Mouse (Mus musculus) MN1 (cell line): ENCODE results near the gene Ldb3.

Experiments used
- DNase-seq: peaks from one replicate; pipeline ENCODE4 v3.0.0-alpha.2; 2016; ENCODE audit warnings: low spot score

The Ldb3 gene

GRCm38 (mm10) chr14:34588498-34588897, at the start of gene Ldb3:
Gene Ldb3, minus strand, starts transcription at chr14:34588682.
- no peak for DNase-seq

DNA sequence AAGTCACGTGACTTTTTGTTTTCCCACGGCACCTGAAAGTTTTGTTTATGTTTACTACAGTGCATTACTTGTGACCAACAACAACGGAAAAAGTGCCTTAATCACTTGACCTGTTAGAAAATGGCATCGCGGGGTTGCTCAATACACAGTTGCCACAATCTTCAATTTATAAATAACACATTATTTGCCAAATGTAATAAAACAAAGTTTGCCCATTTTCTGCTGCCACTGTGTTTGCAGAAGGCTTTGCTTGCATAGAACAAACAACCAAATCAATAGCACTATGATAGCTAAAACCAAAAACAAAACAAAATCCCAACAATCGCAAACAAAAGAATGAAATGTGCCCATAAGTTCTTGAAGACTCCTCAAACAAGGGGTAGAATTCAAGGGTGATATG, 47.2 kb upstream of the Ldb3 start:
- DNase-seq: no peak

DNA sequence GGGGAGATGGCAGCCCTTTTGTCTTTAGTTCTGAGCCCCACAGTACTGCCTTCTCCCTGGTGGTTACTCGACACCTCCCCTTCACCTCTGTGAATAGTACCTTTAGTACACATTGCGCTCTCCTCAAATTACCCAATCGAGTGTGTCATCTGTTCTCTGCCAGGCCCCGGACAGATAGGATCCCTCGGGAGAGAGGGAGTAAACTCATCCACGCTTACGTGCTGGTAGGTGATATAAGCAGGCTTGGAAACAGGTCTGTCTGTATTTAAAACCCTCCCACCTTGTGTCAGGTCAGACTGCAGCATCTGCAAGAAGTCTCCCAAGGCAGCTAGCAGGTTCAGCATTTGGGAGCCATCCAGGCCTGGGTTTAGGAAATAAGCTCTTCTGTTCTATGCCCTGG, 46.7 kb upstream of the Ldb3 start:
- no peak for DNase-seq

DNA sequence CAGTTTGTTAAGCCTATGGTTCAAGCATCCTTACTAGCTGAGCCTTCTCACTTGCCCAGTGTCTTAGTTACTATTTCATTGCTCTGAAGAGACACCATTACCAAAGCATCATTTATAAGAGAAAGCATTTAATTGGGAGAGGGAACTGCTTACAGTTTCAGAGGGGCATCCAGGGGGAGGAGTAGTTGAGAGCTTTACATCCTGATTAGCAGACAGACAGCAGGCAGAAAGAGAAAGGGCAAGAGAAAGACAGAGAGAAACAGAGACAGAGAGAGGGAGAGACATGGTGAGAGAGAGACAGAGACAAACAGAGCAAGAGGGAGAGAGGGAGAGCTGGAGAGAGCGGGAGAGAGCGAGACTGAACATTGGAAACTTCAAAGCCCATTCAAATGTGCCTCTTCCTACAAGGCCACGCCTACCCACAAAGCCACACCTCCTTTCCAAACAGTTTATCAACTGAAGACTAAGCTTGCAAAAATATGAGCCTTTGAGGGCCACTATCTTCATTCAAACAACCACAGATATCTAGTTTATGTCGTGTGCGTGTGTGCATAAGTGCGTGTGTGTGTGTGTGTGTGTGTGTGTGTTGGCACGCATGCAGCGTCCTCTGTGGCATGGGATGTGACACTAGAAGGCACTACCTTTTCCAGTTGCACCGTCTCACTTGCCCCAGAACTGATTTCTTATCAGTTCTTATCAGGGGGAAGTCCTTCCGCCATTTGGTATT, 44.4 kb upstream of the Ldb3 start:
- no peak for DNase-seq

- no peak for DNase-seq
These were observed 38.3 kb upstream of the Ldb3 start for GRCm38 (mm10) chr14:34626824-34627223.

GRCm38 (mm10) chr14:34623531-34624210, 35.2 kb upstream of the Ldb3 start:
- DNase-seq: no peak

DNA sequence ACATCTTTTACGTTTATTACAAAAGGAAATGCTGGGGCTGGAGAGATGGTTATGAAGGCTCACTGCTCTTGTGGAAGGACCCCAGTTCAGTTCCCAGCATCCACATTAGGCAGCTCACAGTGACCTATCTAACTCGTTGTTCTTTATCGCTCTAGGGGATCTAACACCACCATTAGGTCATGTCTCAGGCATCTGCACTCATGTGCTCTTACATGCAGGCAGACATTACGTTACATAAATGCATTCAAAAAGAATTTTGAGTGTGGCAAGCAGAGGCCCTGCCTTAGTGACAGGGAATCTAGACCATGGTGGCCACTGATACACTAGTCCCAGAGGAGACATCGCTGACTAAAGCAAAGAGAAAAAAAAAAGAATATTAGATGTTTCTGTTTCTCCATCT, 34.6 kb upstream of the Ldb3 start:
- no peak for DNase-seq

DNA sequence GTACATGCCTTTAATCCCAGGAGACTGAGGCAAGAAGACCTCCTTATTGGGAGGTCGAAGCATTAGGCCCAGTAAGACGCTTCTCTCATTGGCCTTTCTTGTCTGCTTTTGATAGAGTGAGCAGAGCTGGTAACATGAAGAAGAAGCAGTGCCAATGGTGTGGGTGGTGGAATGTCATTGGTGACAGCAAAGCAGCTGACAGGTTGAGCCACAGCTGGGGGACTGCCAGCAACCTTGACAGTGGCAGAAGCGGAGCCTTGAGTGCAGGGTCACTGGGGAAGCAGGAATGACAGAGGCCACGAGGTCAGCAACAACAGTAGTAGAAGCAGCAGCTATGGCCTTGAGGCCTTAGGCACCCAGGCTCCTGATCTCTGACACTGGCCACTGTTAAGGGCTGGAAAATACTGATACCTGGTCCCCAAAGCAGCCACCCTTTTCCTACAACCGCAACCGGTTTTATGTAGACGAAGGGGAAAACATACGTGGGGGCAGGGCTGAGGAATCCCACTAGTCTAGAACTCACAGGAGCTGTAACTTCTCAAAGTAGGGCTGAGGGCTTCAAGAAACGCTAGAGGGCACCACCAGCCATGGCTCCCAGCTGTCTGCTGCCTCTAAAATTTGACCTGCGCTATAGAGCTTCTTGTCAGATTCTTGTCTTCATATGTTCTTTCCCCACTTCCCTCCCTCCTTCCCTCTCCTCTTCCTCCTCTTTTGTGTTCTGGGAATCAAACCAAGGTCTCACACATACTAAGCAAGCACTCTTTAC, 32.3 kb upstream of the Ldb3 start:
- peak; percentile 43 for DNase-seq

DNA sequence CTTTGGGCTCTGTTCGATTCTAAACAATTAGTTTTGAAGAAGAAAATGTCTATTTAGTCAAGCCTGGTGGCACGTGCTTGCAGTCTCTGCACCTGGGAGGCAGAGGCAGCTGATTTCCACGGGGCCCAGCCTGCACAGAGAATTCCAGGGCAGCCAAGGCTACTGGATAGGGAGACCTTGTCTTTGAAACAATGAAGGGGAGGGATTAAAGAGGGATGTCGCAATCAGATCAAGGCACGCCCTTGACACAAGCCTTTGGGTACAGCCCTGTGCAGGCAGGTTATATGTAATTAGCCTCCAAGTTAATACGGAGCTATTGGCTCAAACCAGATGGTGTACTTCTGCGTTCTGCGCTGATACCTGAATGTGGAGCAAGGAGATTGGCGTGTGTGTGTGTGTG, 30.3 kb upstream of the Ldb3 start:
- no peak for DNase-seq

DNA sequence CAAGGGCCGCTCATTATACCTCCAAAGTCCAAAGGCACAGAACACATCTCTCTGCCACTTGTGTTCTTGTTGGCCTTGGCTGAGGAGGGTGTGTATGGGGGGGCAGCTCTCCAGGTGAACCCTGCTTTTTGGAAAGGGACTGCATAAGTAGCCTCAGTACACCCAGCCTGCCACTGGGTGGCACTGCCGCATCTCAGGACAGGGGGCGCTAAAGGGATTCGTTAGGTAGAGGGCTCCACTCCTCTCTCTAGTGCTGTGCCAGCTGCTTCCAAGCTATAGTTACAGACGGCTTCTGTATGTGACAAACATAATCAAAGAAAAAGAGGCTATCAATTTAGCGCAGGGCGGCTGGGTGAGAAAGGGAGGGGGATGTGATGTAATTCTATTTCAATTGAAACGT, 28.3 kb upstream of the Ldb3 start:
- DNase-seq: peak; percentile 87

GRCm38 (mm10) chr14:34615625-34616024, 27.1 kb upstream of the Ldb3 start:
- no peak for DNase-seq

DNA sequence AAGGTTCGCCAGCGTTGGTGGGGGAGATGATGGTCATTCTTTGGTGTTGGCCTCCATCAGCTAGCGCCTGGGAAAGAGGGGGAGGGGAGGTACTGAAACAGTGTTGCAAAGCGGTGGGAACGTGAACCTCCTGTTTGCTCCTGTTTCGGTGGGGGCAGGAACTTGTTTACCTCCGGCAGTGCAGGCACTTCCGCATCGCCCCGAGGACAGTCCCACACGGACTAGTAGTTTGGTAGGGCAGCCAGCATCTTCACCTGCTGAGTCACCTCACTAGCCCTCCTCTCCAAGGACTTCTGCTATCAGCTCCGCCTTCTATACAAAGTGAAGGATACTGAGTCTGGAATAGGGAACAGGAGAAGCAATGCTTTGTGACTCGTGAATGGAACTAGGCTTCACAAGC, 26.6 kb upstream of the Ldb3 start:
- DNase-seq: no peak

GRCm38 (mm10) chr14:34614551-34614950, 26.1 kb upstream of the Ldb3 start:
- no peak for DNase-seq

DNA sequence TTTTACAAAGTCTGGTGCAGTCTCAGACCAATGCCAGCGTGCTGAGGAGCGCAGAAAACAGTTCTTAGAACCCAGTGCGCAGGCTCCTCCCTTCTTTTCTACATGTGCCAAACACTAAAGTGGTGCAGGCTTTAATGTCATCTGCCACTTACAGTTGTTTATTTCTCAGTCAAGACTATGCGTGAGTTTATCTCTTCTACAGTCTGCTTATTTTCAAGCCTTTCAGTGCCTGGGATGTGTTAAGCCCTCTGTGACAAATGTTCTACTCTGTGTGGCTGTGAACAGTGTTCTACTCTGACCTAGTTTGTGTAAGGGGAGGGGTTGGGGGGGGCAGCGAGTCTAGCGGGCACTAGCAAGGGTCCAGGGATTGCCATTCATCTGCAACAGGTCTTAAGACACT, 25.0 kb upstream of the Ldb3 start:
- DNase-seq: no peak

DNA sequence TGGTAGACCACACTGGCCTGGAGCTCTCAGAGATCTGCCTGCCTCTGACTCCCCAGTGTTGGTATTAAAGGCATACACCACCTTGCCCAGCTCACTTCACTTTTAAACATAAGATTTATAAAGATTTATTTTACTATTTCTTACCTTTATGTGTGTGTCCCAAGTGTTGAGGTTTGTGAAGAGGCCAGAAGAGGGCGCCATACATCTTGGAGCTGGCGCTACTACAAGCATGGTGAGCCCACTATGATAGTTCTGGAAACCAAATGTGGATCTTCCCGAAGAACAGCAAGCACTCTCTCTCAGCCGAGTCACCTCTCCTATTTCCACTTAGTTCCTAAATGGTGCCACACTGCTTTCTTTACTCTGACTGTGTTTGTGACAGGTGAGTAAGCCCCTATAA, 23.7 kb upstream of the Ldb3 start:
- no peak for DNase-seq

DNA sequence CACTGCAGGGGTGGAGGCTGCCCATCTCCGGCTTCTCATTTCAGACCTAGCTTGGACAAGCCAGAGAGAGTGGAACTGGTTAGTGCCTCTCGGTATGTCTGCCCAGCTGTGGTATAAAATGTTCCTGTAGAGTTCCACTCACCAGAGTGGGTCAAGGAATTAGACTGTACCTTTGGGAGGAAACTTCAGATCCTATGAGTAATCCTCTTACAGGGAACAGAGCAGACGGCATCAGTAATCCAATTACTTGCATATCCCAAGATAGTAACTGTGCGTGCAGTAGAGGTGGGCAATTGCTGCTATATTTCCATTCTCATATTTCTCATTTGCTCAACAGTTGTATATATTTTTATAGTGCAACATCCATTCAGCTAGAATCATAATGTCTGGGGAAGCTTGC, 23.1 kb upstream of the Ldb3 start:
- DNase-seq: no peak

DNA sequence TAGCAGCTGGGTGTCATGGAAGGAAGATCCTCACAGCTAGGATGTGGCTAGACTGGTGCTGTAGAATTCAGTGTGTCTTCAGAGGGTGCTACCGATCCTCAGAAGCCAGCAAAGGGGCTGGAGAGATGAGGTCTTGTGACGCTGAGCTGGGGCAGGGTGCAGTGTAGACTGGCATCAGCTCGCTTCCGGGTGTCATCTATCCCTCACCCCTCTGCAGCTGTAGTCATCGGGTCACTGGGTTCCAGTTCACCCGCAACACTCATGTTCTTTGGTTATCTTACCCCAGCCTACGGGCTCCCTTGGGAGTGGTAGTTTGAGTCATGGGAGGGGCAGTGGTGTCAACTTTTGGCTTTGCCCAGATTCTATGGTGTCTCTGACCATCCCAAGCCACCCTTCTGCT, 13.4 kb upstream of the Ldb3 start:
- DNase-seq: no peak

DNA sequence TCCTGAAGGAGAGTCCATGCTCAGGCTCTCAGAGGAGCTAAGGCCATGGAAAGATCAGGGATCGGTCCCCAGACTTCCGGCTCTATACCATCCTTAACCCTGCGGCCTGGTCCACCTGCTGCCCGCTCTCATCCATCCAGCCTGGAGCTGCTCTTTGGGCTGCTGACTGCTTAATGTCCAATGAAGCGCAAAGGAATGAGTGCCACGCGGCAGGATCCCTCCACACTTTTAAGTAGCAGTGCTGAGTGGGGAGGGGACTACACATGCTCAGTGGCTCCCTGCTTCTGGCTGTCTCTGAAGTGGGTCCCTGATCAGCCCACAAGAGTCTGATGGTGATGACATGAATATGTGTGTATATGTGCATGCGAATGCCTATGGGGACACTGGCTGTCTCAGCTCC, 11.5 kb upstream of the Ldb3 start, which contains the start of gene Opn4:
Opn4 (minus strand) TSS at position 202 of the 400 bp plus-strand sequence.
- no peak for DNase-seq

DNA sequence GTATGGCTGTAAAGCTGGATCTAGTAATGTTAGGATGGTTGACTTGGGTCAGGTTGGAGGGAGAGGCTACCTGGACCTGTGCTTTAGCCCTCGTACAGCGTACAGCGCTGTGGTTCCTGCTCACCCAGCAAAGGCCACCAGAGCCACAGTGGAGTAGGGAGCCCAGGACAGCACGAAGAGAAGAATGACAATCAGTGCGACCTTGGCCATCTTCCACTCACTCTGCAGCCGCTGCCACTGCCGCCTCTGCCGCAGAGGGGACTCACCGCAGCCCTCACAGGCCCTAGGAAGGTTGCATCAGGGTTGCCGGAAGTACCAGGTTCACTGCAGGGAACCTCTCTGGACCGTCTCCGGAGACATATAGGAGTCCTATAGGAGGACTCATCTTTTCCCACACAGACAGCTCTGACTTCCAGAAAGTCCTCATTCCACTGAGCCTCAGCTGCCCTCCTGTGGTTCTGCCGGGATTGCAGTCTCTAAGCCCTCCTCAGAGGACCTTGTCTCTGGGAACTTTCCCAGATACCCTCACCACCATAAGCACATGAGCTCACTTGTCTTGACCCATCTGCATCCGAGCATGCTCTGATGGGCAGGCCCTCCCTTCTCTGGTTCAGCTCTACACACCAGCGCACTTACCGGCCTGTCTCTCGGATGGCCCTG, 7.2 kb upstream of the Ldb3 start:
- DNase-seq: no peak

DNA sequence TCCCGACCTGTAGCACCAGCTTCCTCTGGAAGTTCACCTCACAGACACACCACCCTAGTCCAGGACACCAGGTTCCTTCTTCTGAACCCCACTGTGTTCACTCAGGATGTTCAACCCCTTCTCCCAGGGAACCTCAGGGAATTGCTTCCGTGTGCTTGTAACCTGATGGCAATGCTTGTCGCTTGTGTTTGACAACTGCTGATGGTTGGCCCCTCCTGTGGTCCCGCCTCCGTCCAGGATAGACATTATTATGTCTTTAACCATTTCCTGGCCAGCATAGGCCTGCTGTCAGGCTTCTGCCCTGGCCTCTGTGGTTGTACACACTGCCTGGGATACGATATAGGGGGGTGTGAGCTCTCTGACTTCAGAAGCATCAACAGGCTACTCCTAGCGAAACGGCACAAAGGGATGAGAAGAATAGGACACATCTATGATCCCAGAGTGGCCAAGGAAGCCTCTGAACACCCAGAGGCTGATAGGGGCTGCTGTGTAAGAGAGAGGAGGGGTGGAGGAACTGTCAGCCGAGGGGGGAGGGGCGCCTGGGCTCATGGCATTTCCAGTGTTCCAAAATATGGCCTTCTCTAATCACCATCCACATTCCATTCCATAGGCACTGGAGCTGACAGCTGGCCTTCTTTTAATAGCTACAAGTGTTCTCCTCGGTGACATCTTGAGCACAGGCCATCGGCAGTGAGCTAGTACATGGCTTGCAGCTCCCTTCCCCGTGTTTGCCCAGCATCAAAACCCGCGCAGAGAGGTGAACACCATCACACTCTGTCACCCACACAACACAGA, 3.5 kb upstream of the Ldb3 start:
- DNase-seq: no peak

GRCm38 (mm10) chr14:34590743-34591675, 2.5 kb upstream of the Ldb3 start:
- DNase-seq: no peak
